Mouse (Mus musculus) myocyte (in vitro differentiated cells): ENCODE data around the gene Ppp2r3d. TPM values are rescaled to one million over a fixed set of nuclear protein-coding genes. Genes with fewer than 3 reads are reported as not detected.

ENCODE experiments used
- H3K27me3 ChIP-seq: one replicate; pipeline ENCODE4 v1.6.1; 2011; ENCODE audit not compliant: control insufficient read depth, insufficient read depth, insufficient read length
- H3K36me3 ChIP-seq: one replicate; pipeline ENCODE4 v1.6.1; 2011; ENCODE audit not compliant: control insufficient read depth, insufficient read depth
- H3K4me2 ChIP-seq: one replicate; pipeline ENCODE4 v1.6.1; 2011; ENCODE audit warnings: low read depth, control low read depth
- H3K4me3 ChIP-seq: one replicate; pipeline ENCODE4 v1.5.1; 2011; ENCODE audit warnings: mild to moderate bottlenecking, control low read depth, moderate library complexity
- H3K79me2 ChIP-seq: one replicate; pipeline ENCODE4 v1.6.1; 2011; ENCODE audit not compliant: control insufficient read depth, insufficient read depth
- H3ac ChIP-seq: one replicate; pipeline ENCODE4 v1.6.1; 2011; ENCODE audit not compliant: control insufficient read depth, insufficient read length
- CEBPB ChIP-seq: IDR thresholded peaks from 2 replicates; pipeline ENCODE4 v1.6.1; 2011; ENCODE audit warnings: mild to moderate bottlenecking, moderate library complexity; ENCODE audit not compliant: poor library complexity, insufficient read depth, severe bottlenecking
- E2F4 ChIP-seq: IDR thresholded peaks from one replicate; pipeline ENCODE4 v1.6.1; 2011; ENCODE audit warnings: mild to moderate bottlenecking, control low read depth, moderate library complexity; ENCODE audit not compliant: insufficient read depth
- MAX ChIP-seq: IDR thresholded peaks from one replicate; pipeline ENCODE4 v1.6.1; 2011; ENCODE audit warnings: low read depth, mild to moderate bottlenecking, control low read depth
- MYOD1 ChIP-seq, 3 experiments: IDR thresholded peaks; one replicate each; pipeline ENCODE4 v1.6.1; 2011; ENCODE audit warnings: control low read depth in 2 of 3, low read depth in 2 of 3, mild to moderate bottlenecking in 2 of 3, moderate library complexity in 1 of 3; ENCODE audit not compliant: insufficient read length in 2 of 3, control insufficient read depth in 1 of 3
- MYOG ChIP-seq, 3 experiments: IDR thresholded peaks; one replicate each; pipeline ENCODE4 v1.6.1; 2011; ENCODE audit warnings: control low read depth in 2 of 3, low read depth in 2 of 3, mild to moderate bottlenecking in 2 of 3; ENCODE audit not compliant: insufficient read length in 2 of 3, control insufficient read depth in 1 of 3, insufficient read depth in 1 of 3
- POLR2A ChIP-seq: IDR thresholded peaks from one replicate; pipeline ENCODE4 v1.6.1; 2011; ENCODE audit warnings: low read depth, mild to moderate bottlenecking, control low read depth, moderate library complexity; ENCODE audit not compliant: insufficient read length
- POLR2AphosphoS2 ChIP-seq: IDR thresholded peaks from one replicate; pipeline ENCODE4 v1.6.1; 2011; ENCODE audit warnings: low read depth, control low read depth; ENCODE audit not compliant: insufficient read length
- REST ChIP-seq: IDR thresholded peaks from one replicate; pipeline ENCODE4 v1.6.1; 2011; ENCODE audit warnings: mild to moderate bottlenecking, control low read depth, moderate library complexity; ENCODE audit not compliant: insufficient read depth, insufficient read length
- SRF ChIP-seq: IDR thresholded peaks from one replicate; pipeline ENCODE4 v1.6.1; 2011; ENCODE audit warnings: low read depth; ENCODE audit not compliant: control insufficient read depth, insufficient read length
- TCF12 ChIP-seq: IDR thresholded peaks from one replicate; pipeline ENCODE4 v1.6.1; 2011; ENCODE audit warnings: mild to moderate bottlenecking, control low read depth; ENCODE audit not compliant: poor library complexity, insufficient read depth, severe bottlenecking
- TCF3 ChIP-seq: IDR thresholded peaks from one replicate; pipeline ENCODE4 v1.6.1; 2011; ENCODE audit warnings: low read depth, control low read depth; ENCODE audit not compliant: insufficient read length
- USF1 ChIP-seq: IDR thresholded peaks from one replicate; pipeline ENCODE4 v1.6.1; 2011; ENCODE audit warnings: low read depth, mild to moderate bottlenecking, control low read depth, moderate library complexity
- polyA plus RNA-seq: library from polyadenylated mRNA; unstranded; fragments of >200 nt; fragmentation: generic; extraction: Trizol; gene quantifications from one replicate; pipeline ENCODE4 v1.2.1, GENCODE M21; 2012; ENCODE audit warnings: missing spikeins

Gene Ppp2r3d
- polyA plus RNA-seq, 1 experiment, result 171 TPM

DNA sequence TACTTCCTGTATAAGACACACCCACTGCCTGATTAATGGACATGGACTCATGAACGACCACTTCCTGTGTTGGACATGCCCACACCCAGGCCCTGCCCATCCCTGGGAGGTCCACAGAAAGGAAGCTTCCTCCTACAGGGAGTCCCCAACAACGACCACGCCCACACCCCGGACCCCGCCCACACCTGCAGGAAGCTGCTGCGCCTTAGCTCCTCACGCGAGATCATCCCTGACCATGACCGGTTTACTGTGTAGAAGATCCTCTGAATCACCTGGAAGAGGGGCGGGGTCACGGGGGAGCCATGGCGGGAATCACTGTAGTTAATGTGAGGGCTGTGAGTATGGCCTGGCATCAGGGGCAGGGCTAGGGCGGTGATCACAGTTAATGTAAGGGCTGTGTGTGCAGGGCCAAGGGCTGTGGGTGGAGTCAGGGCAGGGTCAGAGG is 37.3 kb downstream of the Ppp2r3d start:
- H3K79me2 ChIP-seq, result no peaks in the 10 kb centered on the region
- TF ChIP-seq E2F4, result no peak
- no peak for TF ChIP-seq POLR2A
- no peak for TF ChIP-seq REST
- no peak for TF ChIP-seq TCF3
- no peak for TF ChIP-seq CEBPB
- no peak for TF ChIP-seq POLR2AphosphoS2
- TF ChIP-seq SRF, result no peak

DNA sequence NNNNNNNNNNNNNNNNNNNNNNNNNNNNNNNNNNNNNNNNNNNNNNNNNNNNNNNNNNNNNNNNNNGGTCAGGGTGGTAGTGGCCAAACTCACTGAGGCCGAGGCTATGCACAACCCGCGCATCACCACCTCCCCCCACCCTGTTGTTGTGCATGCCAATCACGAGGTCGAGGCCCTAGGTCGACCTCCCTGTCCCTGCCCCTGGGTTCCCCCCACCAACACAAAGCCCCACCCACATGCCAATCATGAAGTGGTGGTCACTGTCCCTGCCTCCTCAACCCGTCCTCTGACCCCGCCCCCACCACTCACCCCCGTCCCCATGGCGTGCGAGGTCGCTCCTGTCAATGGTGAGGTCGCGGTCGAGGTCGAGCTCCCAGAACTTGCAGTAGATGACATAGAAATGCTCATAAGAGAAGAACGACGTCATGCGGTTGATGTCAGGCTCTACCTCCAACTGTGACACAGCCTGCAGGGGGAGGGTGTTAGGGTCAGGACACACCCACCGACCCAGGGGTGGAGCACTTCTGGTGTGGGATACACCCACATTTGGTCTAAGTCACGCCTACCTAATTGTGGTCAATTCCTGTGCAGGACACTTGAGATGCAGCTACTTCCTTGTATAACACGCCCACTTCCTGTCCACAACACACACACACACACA is 37.9 kb downstream of the Ppp2r3d start:
- H3K79me2 ChIP-seq, result no peaks in the 10 kb centered on the region
- no peak overlapping the region for H3K4me2 ChIP-seq
- no peaks in the 10 kb centered on the region for H3K27me3 ChIP-seq
- H3ac ChIP-seq, result no peak overlapping the region
- H3K4me3 ChIP-seq, result no peak overlapping the region
- no peaks in the 10 kb centered on the region for H3K36me3 ChIP-seq
- TF ChIP-seq E2F4 (no peak), POLR2AphosphoS2 (no peak), SRF (no peak), USF1 (no peak), MYOG (IDR thresholded peaks at IDR 0.05; ENCODE audit: control insufficient read depth in 1 of 3, insufficient read depth in 1 of 3, insufficient read length in 2 of 3, low read depth in 2 of 3) (no peak), REST (no peak), TCF3 (no peak), POLR2A (no peak), MYOD1 (IDR thresholded peaks at IDR 0.05; ENCODE audit: control insufficient read depth in 1 of 3, insufficient read length in 2 of 3, low read depth in 2 of 3) (no peak), CEBPB (no peak), TCF12 (no peak), MAX (no peak)

More for the DNA sequence above, 37.3 kb downstream of the Ppp2r3d start:
- Histone ChIP-seq H3ac (no peak overlapping the region), H3K27me3 (no peaks in the 10 kb centered on the region), H3K4me2 (no peak overlapping the region), H3K4me3 (no peak overlapping the region), H3K36me3 (no peaks in the 10 kb centered on the region)

DNA sequence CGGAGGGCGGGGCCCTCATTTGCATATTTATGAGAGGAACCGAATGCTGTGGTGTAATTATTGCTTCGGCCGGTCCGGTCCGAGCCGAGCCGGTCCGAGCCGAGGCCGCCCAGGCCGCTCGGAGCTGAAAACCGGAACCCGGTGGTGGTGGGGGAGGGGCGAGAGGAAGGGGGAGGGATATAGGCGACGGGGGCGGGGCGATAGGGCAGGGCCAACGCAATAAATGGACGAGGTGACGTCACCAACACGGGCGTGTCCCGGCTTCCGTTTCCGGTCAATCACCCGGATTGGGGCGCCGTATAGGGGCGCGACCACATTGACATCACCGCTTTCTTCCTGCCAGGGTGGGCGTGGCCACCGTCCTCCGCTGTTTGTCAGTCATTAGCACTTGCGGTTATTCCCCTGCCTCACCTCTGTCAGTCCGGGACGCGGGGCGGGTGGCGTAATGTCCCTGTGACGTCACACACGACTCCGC is 51.2 kb downstream of the Ppp2r3d start:
- H3K36me3 ChIP-seq, result no peaks in the 10 kb centered on the region
- 0 out of 2 replicates have a peak, but pooled peaks have one; percentile 1 for TF ChIP-seq CEBPB
- no peak for TF ChIP-seq TCF3
- TF ChIP-seq POLR2AphosphoS2, result peak; percentile 65
- TF ChIP-seq E2F4, result no peak
- TF ChIP-seq POLR2A, result peak; percentile 81
- no peak for TF ChIP-seq MAX
- TF ChIP-seq SRF, result peak; percentile 71
- peak in 1 of 3 experiments; percentile 29 for TF ChIP-seq MYOG (IDR thresholded peaks at IDR 0.05; ENCODE audit: control insufficient read depth in 1 of 3, insufficient read depth in 1 of 3, insufficient read length in 2 of 3, low read depth in 2 of 3)
- TF ChIP-seq MYOD1 (IDR thresholded peaks at IDR 0.05; ENCODE audit: control insufficient read depth in 1 of 3, insufficient read length in 2 of 3, low read depth in 2 of 3), result peak in 1 of 3 experiments; percentile 33
- H3ac ChIP-seq, result peak overlapping the region; percentile 31
- H3K4me2 ChIP-seq, result peak overlapping the region; percentile 74
- peak overlapping the region; percentile 42 for H3K4me3 ChIP-seq
- H3K27me3 ChIP-seq, result no peaks in the 10 kb centered on the region
- H3K79me2 ChIP-seq, result no peaks in the 10 kb centered on the region

GRCm38 (mm10) chr9:124424542-124425410 is 51.9 kb downstream of the Ppp2r3d start:
- Histone ChIP-seq H3K4me2 (peak overlapping the region; percentile 76), H3K36me3 (no peaks in the 10 kb centered on the region), H3K4me3 (peak overlapping the region; percentile 42), H3K27me3 (no peaks in the 10 kb centered on the region), H3ac (peak overlapping the region; percentile 94), H3K79me2 (no peaks in the 10 kb centered on the region)
- TF ChIP-seq E2F4 (no peak), USF1 (peak; percentile 92), MYOG (IDR thresholded peaks at IDR 0.05; ENCODE audit: control insufficient read depth in 1 of 3, insufficient read depth in 1 of 3, insufficient read length in 2 of 3, low read depth in 2 of 3) (no peak), POLR2AphosphoS2 (peak; percentile 88), MYOD1 (IDR thresholded peaks at IDR 0.05; ENCODE audit: control insufficient read depth in 1 of 3, insufficient read length in 2 of 3, low read depth in 2 of 3) (no peak), TCF12 (no peak), REST (no peak), SRF (peak; percentile 53), MAX (no peak), TCF3 (no peak), POLR2A (peak; percentile 55), CEBPB (no peak)
